Mouse (Mus musculus): ENCODE measurements at regions not wholly inside any gene's neighbourhood (a gene's known extent, or its start where the extent isn't known, plus 50 kb on each side); places are given as distances from the start of the nearest gene placed in this dataset. TPM values are rescaled to one million over a fixed set of nuclear protein-coding genes. Genes with fewer than 3 reads are reported as not detected.

Small RNA genes lying in the stretch of these regions (microRNA-seq; reads per million reads assigned to microRNA genes)
- not detected for gene Gm24275

Data from embryonic facial prominence, embryonic 13.5 days (tissue).